Comparison of ENCODE assay signal across 37 mouse cellular contexts in genomic region chr19:10648156-10648555, GRCm38 (mm10). TPM values are rescaled to one million over a fixed set of nuclear protein-coding genes. Genes with fewer than 3 reads are reported as not detected.
DNase-seq lines count a peak whose midpoint lies in the region; ATAC-seq and TF ChIP-seq lines count a peak whose summit lies in the region.
"Had no signal": no experiment of that assay in that cellular context is flagged by ENCODE, and none has a peak within 500 bp of the region (broad histone marks: within the 10 kb centered on the region; RNA-seq: fewer than 3 reads in every experiment).

No protein-coding gene starts in this region.

- no peak for TF ChIP-seq POLR2A in cerebellum, adult 2 months (IDR thresholded peaks at IDR 0.05; ENCODE audit: borderline replicate concordance, insufficient read depth, low read length)

- no peak for ATAC-seq in CD4-positive, CD25-positive, alpha-beta regulatory T cell, adult 4 months
- ATAC-seq: forebrain, postnatal 0 days; midbrain, embryonic 16.5 days had no signal

- no peaks in the 10 kb centered on the region for H3K27me3 ChIP-seq in cerebellum, adult 2 months (ENCODE audit: control insufficient read depth, insufficient read depth, low read length)
- H3K27me3 ChIP-seq: embryonic facial prominence, embryonic 13.5 days; hindbrain, embryonic 15.5 days; kidney, embryonic 15.5 days; limb, embryonic 12.5 days; liver, embryonic 15.5 days; neural tube, embryonic 12.5 days; stomach, embryonic 15.5 days had no signal

- DNase-seq in CD4-positive, CD25-positive, alpha-beta regulatory T cell, adult 2 months (ENCODE audit: low read depth, low spot score), result peak; percentile 54
- peak; percentile 75 for DNase-seq in CD4-positive helper T cell, adult 2 months (ENCODE audit: low read depth, low spot score)
- DNase-seq in induced T-regulatory cell, adult 2 months (ENCODE audit: low read depth), result peak; percentile 18
- peak; percentile 60 for DNase-seq in thymus, postnatal 14 days
- no peak for DNase-seq in layer of hippocampus, adult 8-10 months (ENCODE audit: low spot score in 2 of 2)
- no peak for DNase-seq in cerebellum, adult 2 months
- DNase-seq in cerebellum, postnatal 10 days, result no peak
- DNase-seq: adrenal gland, postnatal 10 days; cerebellum, adult 9-10 months; forebrain, postnatal 0 days; gastrocnemius, postnatal 14 days; heart, adult 11 months; heart, postnatal 36 days; kidney, adult 18-20 months; kidney, postnatal 25 days; lung, embryonic 14.5 days; lung, postnatal 14 days had no signal

- WGBS in cerebellum, adult 2 months, result 75% methylated on average over 8 of the region's 8 CpGs

- H3K4me1 ChIP-seq in cerebellum, adult 2 months (ENCODE audit: control insufficient read depth, insufficient read depth, low read length), result no peaks in the 10 kb centered on the region
- H3K4me1 ChIP-seq: embryonic facial prominence, embryonic 13.5 days; hindbrain, embryonic 15.5 days; kidney, embryonic 15.5 days; limb, embryonic 12.5 days; neural tube, embryonic 12.5 days; stomach, embryonic 15.5 days had no signal

- H3K4me3 ChIP-seq in cerebellum, adult 2 months (replicated peaks; ENCODE audit: insufficient read depth, low read depth, low read length), result no peak overlapping the region
- H3K4me3 ChIP-seq: embryonic facial prominence, embryonic 13.5 days; hindbrain, embryonic 15.5 days; kidney, embryonic 15.5 days; left cerebral cortex, adult 2 months; limb, embryonic 12.5 days; liver, embryonic 15.5 days; neural tube, embryonic 12.5 days; stomach, embryonic 15.5 days had no signal

- H3K27ac ChIP-seq in cerebellum, adult 2 months (ENCODE audit: insufficient read depth, low read length), result no peak overlapping the region
- H3K27ac ChIP-seq: embryonic facial prominence, embryonic 13.5 days; hindbrain, embryonic 15.5 days; kidney, embryonic 15.5 days; left cerebral cortex, adult 2 months; limb, embryonic 12.5 days; liver, embryonic 15.5 days; neural tube, embryonic 12.5 days; stomach, embryonic 15.5 days had no signal

- no peak for TF ChIP-seq CTCF in cerebellum, adult 2 months (IDR thresholded peaks at IDR 0.05; ENCODE audit: borderline replicate concordance, insufficient read depth, low read depth, low read length)

RNA-seq across cellular contexts. Expression of gene Vwce, which starts 14.1 kb away (rescaled TPM):
- polyA plus RNA-seq in CD4-positive, CD25-positive, alpha-beta regulatory T cell, adult 4 months (2017; shearing (Covaris generic)), result not detected
- total RNA-seq in layer of hippocampus, adult 8-10 months (2022), result under 1 TPM; 0.64 to 0.96 (median 0.86) TPM
- polyA plus RNA-seq in cerebellum, adult 2 months (2012; rRNA removed), result 0.20 and 0.21 TPM in 2 replicates
- total RNA-seq: heart, postnatal 36 days had no signal

RNA-seq across cellular contexts. Expression of gene Pga5, which starts 29.7 kb away (rescaled TPM):
- not detected for polyA plus RNA-seq in CD4-positive, CD25-positive, alpha-beta regulatory T cell, adult 4 months (2017; shearing (Covaris generic))
- total RNA-seq in layer of hippocampus, adult 8-10 months (2022), result not detected
- not detected in 2 replicates for polyA plus RNA-seq in cerebellum, adult 2 months (2012; rRNA removed)
- total RNA-seq: adrenal gland, postnatal 10 days; forebrain, postnatal 0 days; gastrocnemius, postnatal 14 days; heart, postnatal 36 days; layer of hippocampus, adult 18-20 months; layer of hippocampus, postnatal 14 days; left cerebral cortex, adult 2 months; left cerebral cortex, postnatal 25 days; liver, adult 2 months had no signal
- polyA plus RNA-seq: C2C12; embryonic facial prominence, embryonic 13.5 days; forebrain, embryonic 11.5 days; forebrain, postnatal 0 days; heart, embryonic 11.5 days; heart, embryonic 16.5 days; hindbrain, embryonic 15.5 days; intestine, embryonic 14.5 days; kidney, embryonic 15.5 days; limb, embryonic 12.5 days; liver, adult 2 months; liver, embryonic 15.5 days; lung, embryonic 14.5 days; midbrain, embryonic 11.5 days; midbrain, embryonic 16.5 days; neural tube, embryonic 12.5 days had no signal

RNA-seq across cellular contexts. Expression of gene Vps37c, which starts 40.4 kb away (rescaled TPM):
- polyA plus RNA-seq in CD4-positive, CD25-positive, alpha-beta regulatory T cell, adult 4 months (2017; shearing (Covaris generic)), result 10 to 100 TPM; 14.5 to 15.7 TPM
- 10 to 100 TPM; 18.0 to 22.6 (median 20.7) TPM for total RNA-seq in layer of hippocampus, adult 8-10 months (2022)
- polyA plus RNA-seq in cerebellum, adult 2 months (2012; rRNA removed), result 30.6 and 31.4 TPM in 2 replicates

RNA-seq across cellular contexts. Expression of gene Tkfc, which starts 42.7 kb away (rescaled TPM):
- polyA plus RNA-seq in CD4-positive, CD25-positive, alpha-beta regulatory T cell, adult 4 months (2017; shearing (Covaris generic)), result 10 to 100 TPM in 1 of 2 experiments, 1 to 10 TPM in 1; 9.2 to 12.7 TPM
- 10 to 100 TPM; 15.3 to 21.4 (median 19.9) TPM for total RNA-seq in layer of hippocampus, adult 8-10 months (2022)
- 12.2 and 14.4 TPM in 2 replicates for polyA plus RNA-seq in cerebellum, adult 2 months (2012; rRNA removed)

RNA-seq across cellular contexts. Expression of gene Ddb1, which starts 43.0 kb away (rescaled TPM):
- 100 to 1,000 TPM; 104 to 182 TPM for polyA plus RNA-seq in CD4-positive, CD25-positive, alpha-beta regulatory T cell, adult 4 months (2017; shearing (Covaris generic))
- 100 to 1,000 TPM; 191 to 201 (median 197) TPM for total RNA-seq in layer of hippocampus, adult 8-10 months (2022)
- 148 and 150 TPM in 2 replicates for polyA plus RNA-seq in cerebellum, adult 2 months (2012; rRNA removed)

Comparison
In these comparisons a context has a peak if more than half of its experiments do, and no peak if none do; other contexts are left out.
1. DNase-seq: peak in CD4-positive, CD25-positive, alpha-beta regulatory T cell, adult 2 months (single experiment), CD4-positive helper T cell, adult 2 months (single experiment), induced T-regulatory cell, adult 2 months (single experiment) and thymus, postnatal 14 days (single experiment); none in layer of hippocampus, adult 8-10 months (0 of 2), cerebellum, adult 2 months (0 of 2) and cerebellum, postnatal 10 days (0 of 2).